Mouse (Mus musculus) ES-Bruce4 (cell line): Measurements from ENCODE around the gene Defb25.

ENCODE experiments used
- CTCF ChIP-seq: IDR thresholded peaks from one replicate; pipeline ENCODE4 v1.8.1; 2011; ENCODE audit warnings: low read depth, low read length
- EP300 ChIP-seq: IDR thresholded peaks from 2 replicates; pipeline ENCODE4 v1.6.1; 2011; ENCODE audit warnings: low read depth, low read length; ENCODE audit not compliant: insufficient read depth

DNA sequence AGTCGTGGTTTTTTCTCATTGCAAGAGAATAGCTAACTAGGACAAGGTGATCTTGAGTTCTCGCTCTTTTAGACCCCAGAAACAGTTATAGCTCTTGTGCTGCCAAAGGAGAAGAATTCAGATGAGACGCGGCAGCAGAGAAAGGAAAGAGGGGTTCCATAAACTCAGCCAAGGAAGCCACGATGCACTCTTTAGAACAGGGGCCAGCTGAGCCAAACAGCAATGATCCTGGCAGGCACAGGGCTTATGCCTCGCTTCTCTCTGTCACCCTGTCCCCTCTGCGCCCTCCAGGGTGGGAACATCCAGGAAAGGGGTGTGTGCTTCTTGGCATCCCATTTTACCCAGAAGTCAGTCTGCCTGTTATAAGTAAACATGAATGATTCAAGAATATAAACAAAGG, 23.6 kb downstream of the Defb25 start, which contains the start of gene Defb45:
- TF ChIP-seq CTCF (no peak), EP300 (no peak)
